Mouse (Mus musculus) v-Abl transformed pro-B cells (cell line): ENCODE data around the gene Vwce.

Experiments used
- in situ Hi-C, 2 experiments: fragments of 400-800 bp; cut with MboI; formaldehyde crosslinking; loops; one replicate each; pipeline ENCODE4 v1.15.1; 2025; ENCODE audit not compliant: unreplicated experiment in 2 of 2

The Vwce gene

GRCm38 (mm10) chr19:10709360-10710087, 75.5 kb downstream of the Vwce start:
- in situ Hi-C loops: loop anchor here (5.0 to 10.0 kb wide), 2 partner anchors 32 to 45 kb away; partner anchors contain the start of gene Pga5 (in 1 of the 2)

- in situ Hi-C loops: loop anchor here (5.0 to 10.0 kb wide), 2 partner anchors 33 to 45 kb away; partner anchors contain the start of gene Pga5 (in 1 of the 2)
Measured at GRCm38 (mm10) chr19:10710088-10710511, 76.1 kb downstream of the Vwce start.

- in situ Hi-C loops: loop anchor here (5.0 to 10.0 kb wide), 2 partner anchors 33 to 46 kb away; partner anchors contain the start of gene Pga5 (in 1 of the 2)
Measured at GRCm38 (mm10) chr19:10710751-10711150, 76.7 kb downstream of the Vwce start.

GRCm38 (mm10) chr19:10712194-10712593, 78.2 kb downstream of the Vwce start:
- in situ Hi-C loops: loop anchor here (5.0 to 10.0 kb wide), 2 partner anchors 35 to 47 kb away; partner anchors contain the start of gene Pga5 (in 1 of the 2)

GRCm38 (mm10) chr19:10712646-10713045, 78.6 kb downstream of the Vwce start:
- in situ Hi-C loops: loop anchor here (5.0 to 10.0 kb wide), 2 partner anchors 35 to 48 kb away; partner anchors contain the start of gene Pga5 (in 1 of the 2)

GRCm38 (mm10) chr19:10713551-10713950, 79.5 kb downstream of the Vwce start:
- in situ Hi-C loops: loop anchor here (5.0 to 10.0 kb wide), 2 partner anchors 36 to 49 kb away; partner anchors contain the start of gene Pga5 (in 1 of the 2)

GRCm38 (mm10) chr19:10714168-10714567, 80.2 kb downstream of the Vwce start:
- in situ Hi-C loops: loop anchor here (5.0 to 10.0 kb wide), 2 partner anchors 37 to 49 kb away; partner anchors contain the start of gene Pga5 (in 1 of the 2)

GRCm38 (mm10) chr19:10714682-10715475, 80.9 kb downstream of the Vwce start:
- in situ Hi-C loops: loop anchor here (5.0 to 10.0 kb wide), 9 partner anchors 33 to 247 kb away; partner anchors contain the start of genes Pga5 (in 1 of the 2), Slc15a3 (in 1 of the 2) and Tmem109 (in 1 of the 2)

GRCm38 (mm10) chr19:10715476-10715875, 81.5 kb downstream of the Vwce start:
- in situ Hi-C loops: loop anchor here (5.0 to 10.0 kb wide), 8 partner anchors 33 to 247 kb away; partner anchors contain the start of genes Slc15a3 (in 1 of the 2) and Tmem109 (in 1 of the 2)
